Comparison of ENCODE assay signal across 8 mouse cellular contexts in the genomic region with DNA sequence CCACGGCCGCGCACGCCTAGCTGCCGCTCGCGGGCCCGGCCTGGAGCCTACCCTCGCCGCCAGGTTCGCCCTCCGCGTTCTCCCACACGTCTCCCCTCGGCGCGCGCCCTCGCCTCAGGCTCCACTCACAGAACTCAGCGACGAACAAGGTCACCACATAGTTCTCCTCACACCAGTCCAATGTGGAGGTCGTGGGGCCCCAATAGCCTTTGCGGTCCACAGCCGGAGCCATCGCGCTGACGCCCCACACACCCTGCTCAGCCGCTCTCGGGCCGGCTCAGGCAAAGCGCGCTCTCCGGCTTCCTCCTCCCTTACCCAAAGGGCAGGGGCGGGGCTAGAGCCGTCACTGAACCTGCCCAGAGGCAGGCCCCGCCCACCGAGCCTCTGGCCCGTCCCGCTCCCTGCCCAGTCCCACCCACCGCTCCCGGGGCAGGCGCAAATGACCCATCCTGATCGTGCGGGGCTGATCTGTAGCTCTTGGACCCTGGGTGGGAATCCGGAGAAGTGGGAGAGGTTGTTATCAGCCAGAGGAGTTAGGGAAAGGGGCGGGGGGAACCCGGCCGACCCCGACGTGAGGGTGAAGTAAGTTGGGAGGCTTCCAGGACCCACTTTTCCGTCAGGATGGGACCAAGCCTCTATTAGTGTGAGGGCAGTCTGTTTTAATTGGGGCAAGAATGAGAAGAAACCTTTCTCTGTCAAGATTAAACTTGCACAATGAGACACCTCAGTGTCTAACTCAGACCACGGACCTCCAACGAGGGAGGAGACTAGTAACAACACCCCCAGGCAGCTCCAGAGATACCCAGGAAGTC. TPM values are rescaled to one million over a fixed set of nuclear protein-coding genes. Genes with fewer than 3 reads are reported as not detected.
DNase-seq lines count a peak whose midpoint lies in the region; ATAC-seq lines count a peak whose summit lies in the region.

No protein-coding gene starts in this region.

- peak; percentile 97 for DNase-seq in ZHBTc4 (ENCODE audit: low read depth, low spot score)
- DNase-seq in gastrocnemius, adult 8-10 months (ENCODE audit: low spot score in 2 of 2): peak; percentile 93
- peak; percentile 95 for DNase-seq in induced T-regulatory cell, adult 2 months (ENCODE audit: low read depth)
- peak; percentile 81 to 88 for DNase-seq in left cerebral cortex, adult 9 months (ENCODE audit: low spot score in 2 of 2)
- DNase-seq in right cerebral cortex, postnatal 14 days: peak; percentile 90
- peak; percentile 91 to 95 for DNase-seq in urinary bladder, postnatal 36 days (ENCODE audit: low spot score in 2 of 2)

- peak; percentile 98 for ATAC-seq in common myeloid progenitor, adult 5-6 weeks (replicated peaks; ENCODE audit: low read depth, poor library complexity, severe bottlenecking)
- peak; percentile 98 for ATAC-seq in megakaryocyte progenitor cell, adult 5-6 weeks (replicated peaks; ENCODE audit: poor library complexity)

RNA-seq across cellular contexts. Expression of a gene that starts 11.6 kb away (rescaled TPM):
- 24.0 and 25.4 TPM in 2 replicates for total RNA-seq in common myeloid progenitor, adult 5-6 weeks (2017)
- total RNA-seq in gastrocnemius, adult 8-10 months (2022): 1 to 10 TPM; 1.8 to 4.5 (median 2.9) TPM
- total RNA-seq in megakaryocyte progenitor cell, adult 5-6 weeks (2015): 59.0 and 59.9 TPM in 2 replicates
- total RNA-seq in megakaryocyte progenitor cell, adult 5-6 weeks (2017): 36.8 and 43.4 TPM in 2 replicates

RNA-seq across cellular contexts. Expression of a gene that starts 51.7 kb away (rescaled TPM):
- not detected in 2 replicates for total RNA-seq in common myeloid progenitor, adult 5-6 weeks (2017)
- 1 to 10 TPM in 2 of 4 experiments, under 1 TPM in 2; 0.73 to 1.9 (median 1.1) TPM for total RNA-seq in gastrocnemius, adult 8-10 months (2022)
- total RNA-seq in megakaryocyte progenitor cell, adult 5-6 weeks (2015): 0.12 TPM in 1 of 2 replicates, not detected in the other
- not detected in 2 replicates for total RNA-seq in megakaryocyte progenitor cell, adult 5-6 weeks (2017)

Comparison
In these comparisons a context has a peak if more than half of its experiments do, and no peak if none do; other contexts are left out.
1. Peak in every context shown above with its lines: DNase-seq and ATAC-seq.